Mouse (Mus musculus) bone marrow, adult 2 months (tissue): ENCODE results near the gene Gbe1. TPM values are rescaled to one million over a fixed set of nuclear protein-coding genes. Genes with fewer than 3 reads are reported as not detected.

Experiments
- H3K27ac ChIP-seq: fragments of 200-500 bp; 2 replicates; pipeline ENCODE4 v1.5.1; 2012; ENCODE audit warnings: low read depth, mild to moderate bottlenecking, control low read depth, inconsistent platforms, low read length; ENCODE audit not compliant: control insufficient read depth, poor library complexity, insufficient read depth
- H3K4me1 ChIP-seq: fragments of 200-500 bp; 2 replicates; pipeline ENCODE4 v1.6.1; 2011; ENCODE audit warnings: low read length; ENCODE audit not compliant: control insufficient read depth, insufficient read depth
- H3K4me3 ChIP-seq: fragments of 200-500 bp; replicated peaks from 2 replicates; pipeline ENCODE3; 2011; ENCODE audit warnings: mild to moderate bottlenecking, low read depth, low read length, control low read depth; ENCODE audit not compliant: control insufficient read depth
- CTCF ChIP-seq: fragments of 200-500 bp; IDR thresholded peaks from 2 replicates; pipeline ENCODE4 v1.5.1; 2011; ENCODE audit warnings: low read length, control low read depth; ENCODE audit not compliant: control insufficient read depth, insufficient read depth
- POLR2A ChIP-seq: fragments of 200-500 bp; IDR thresholded peaks from 2 replicates; pipeline ENCODE4 v1.6.1; 2011; ENCODE audit warnings: low read depth, mild to moderate bottlenecking, control low read depth, low read length, borderline replicate concordance; ENCODE audit not compliant: control insufficient read depth
- WGBS: fragments of 180-500 bp; shearing (Covaris S2); methylation state at CpG from one replicate; pipeline ENCODE4 v1.1.7; 2018; 5-methylcytosine and 5-hydroxymethylcytosine counted together
- polyA plus RNA-seq: library from polyadenylated mRNA; stranded (reverse); fragments of >200 nt; gene quantifications from 2 replicates; pipeline ENCODE4 v1.2.4, GENCODE M21; 2011; ENCODE audit warnings: low replicate concordance; ENCODE audit not compliant: missing spikeins, insufficient read depth, insufficient read length

The Gbe1 gene
- polyA plus RNA-seq, 1 experiment, result 3.9 TPM

DNA sequence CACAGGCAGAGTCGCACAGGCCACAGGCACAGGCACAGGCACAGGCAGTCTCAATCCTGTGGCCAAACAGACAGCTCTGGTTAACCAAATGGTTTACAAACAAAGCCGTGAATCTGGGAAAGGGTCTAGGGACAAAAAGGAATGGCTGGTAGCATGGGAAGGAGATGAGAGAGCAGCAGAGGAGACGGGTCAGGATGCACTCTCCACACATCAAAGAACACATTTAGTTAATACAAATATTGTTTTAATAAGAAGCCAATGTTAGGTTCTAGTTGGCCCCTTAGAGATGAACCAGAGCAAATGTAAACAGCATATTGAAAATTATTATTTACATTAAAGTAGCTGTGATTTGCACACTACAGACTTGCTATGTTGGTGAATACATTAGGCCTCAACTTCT lies 166.7 kb downstream of the Gbe1 start:
- 77% methylated on average over 3 of the region's 3 CpGs for WGBS
- TF ChIP-seq POLR2A, result no peak
- TF ChIP-seq CTCF, result no peak
- Histone ChIP-seq H3K4me3 (no peak overlapping the region), H3K4me1 (no peaks in the 10 kb centered on the region), H3K27ac (no peak overlapping the region)

DNA sequence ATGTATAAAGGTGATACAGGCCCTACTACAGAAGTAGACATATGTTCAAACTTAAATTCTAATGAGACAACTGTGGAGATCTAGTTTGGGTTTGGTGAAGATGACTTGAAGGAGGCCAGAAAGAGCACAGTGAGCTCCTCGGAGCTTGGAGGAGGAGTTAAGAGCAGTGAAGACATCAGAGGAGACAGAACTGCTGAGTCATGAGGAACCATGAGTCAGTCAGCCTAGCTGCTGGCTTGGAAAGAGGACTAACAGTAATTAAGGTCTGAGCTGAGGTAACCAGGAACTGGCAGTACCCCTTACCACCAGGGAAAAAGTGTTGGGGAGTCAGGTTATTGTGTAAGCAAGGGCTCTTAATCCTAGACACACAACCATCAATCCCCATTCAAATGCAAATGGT lies 192.7 kb downstream of the Gbe1 start:
- no peaks in the 10 kb centered on the region for H3K4me1 ChIP-seq
- H3K4me3 ChIP-seq, result no peak overlapping the region
- no peak for TF ChIP-seq POLR2A
- TF ChIP-seq CTCF, result no peak
- H3K27ac ChIP-seq, result no peak overlapping the region
- WGBS, result 9% methylated on average over 1 of the region's 1 CpGs

DNA sequence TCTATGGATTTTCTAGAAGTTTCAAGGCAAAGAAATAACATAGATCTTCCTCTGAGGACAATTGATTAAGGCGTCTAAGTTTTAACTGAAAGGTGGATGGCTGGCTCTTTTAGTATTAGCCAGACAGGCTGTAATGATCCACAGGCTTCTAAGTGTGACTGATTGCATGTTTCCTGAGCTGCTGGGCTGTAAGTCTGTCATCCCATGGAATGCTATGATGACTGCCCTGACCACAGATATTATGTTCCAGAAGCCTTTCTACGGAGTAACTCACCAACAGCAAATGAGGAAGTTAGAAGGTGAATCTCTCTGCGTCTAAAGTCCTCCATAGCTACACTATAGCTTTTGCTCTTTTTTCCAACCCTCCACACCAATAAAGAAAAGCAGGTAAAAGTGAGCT lies 197.2 kb downstream of the Gbe1 start:
- WGBS, result 63% methylated on average over 3 of the region's 3 CpGs
- Histone ChIP-seq H3K27ac (no peak overlapping the region), H3K4me1 (no peaks in the 10 kb centered on the region), H3K4me3 (no peak overlapping the region)
- TF ChIP-seq POLR2A (no peak), CTCF (no peak)

DNA sequence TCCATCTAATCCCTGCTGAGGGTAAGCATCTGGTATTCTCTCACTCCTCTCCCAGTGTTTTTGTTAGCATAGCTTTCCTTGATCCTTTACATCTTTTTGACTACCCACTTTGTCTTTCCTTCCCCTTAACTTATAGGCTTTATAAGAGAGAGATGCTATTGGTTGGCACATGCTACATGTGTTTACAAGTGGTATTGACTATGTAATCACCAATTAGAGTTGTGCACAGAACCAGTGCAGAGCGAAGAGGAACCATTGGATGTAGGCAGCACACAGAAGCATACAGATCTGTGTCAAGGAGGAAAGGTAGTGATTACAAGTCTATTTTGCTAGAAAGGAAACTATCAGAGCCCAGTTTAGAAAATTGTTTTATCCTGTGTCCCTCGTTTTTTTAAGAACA lies 209.1 kb downstream of the Gbe1 start:
- Histone ChIP-seq H3K27ac (no peak overlapping the region), H3K4me1 (no peaks in the 10 kb centered on the region), H3K4me3 (no peak overlapping the region)
- TF ChIP-seq POLR2A, result no peak
- TF ChIP-seq CTCF, result no peak
- 81% methylated on average over 2 of the region's 2 CpGs for WGBS

DNA sequence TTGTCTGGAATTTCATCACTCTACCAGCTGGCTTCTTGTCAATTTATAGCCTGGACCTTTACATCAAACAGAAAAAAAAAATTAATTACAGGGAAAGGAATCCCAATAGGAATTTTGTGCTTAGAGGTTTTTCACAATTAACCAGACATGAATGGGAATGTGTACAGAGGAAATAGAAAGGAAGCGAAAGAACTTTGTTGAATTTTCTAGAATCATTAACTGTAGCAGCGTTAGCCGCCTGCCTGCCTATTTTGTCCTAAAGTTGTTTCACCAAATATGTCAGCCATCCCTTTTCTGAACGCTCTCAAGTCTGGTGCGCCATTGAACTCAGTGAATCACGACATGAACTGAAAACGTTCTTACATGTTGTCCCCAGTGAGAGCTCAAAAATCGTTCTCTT lies 209.8 kb downstream of the Gbe1 start:
- Histone ChIP-seq H3K4me1 (no peaks in the 10 kb centered on the region), H3K4me3 (no peak overlapping the region), H3K27ac (no peak overlapping the region)
- TF ChIP-seq POLR2A, result no peak
- TF ChIP-seq CTCF, result no peak
- 84% methylated on average over 8 of the region's 8 CpGs for WGBS

DNA sequence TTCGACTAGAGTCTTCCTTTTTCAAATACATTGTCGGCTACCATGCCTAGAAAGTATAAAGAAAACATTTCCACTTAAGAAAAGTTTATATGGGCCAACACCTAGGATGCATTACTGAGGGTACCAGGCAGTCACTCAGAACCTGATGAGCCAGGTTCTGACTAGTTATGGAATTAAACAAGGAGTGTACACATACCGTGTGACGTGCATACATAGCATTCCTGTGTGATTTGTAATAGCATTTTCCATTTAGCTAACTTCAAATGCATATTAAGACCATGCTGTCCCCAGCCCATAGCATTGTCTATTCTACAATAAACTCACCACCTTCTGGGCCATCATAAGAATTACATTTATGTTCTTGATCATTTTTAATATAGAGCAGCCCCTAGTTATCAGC lies 210.5 kb downstream of the Gbe1 start:
- no peak for TF ChIP-seq CTCF
- TF ChIP-seq POLR2A, result no peak
- Histone ChIP-seq H3K27ac (no peak overlapping the region), H3K4me3 (no peak overlapping the region), H3K4me1 (no peaks in the 10 kb centered on the region)
- 87% methylated on average over 4 of the region's 4 CpGs for WGBS

DNA sequence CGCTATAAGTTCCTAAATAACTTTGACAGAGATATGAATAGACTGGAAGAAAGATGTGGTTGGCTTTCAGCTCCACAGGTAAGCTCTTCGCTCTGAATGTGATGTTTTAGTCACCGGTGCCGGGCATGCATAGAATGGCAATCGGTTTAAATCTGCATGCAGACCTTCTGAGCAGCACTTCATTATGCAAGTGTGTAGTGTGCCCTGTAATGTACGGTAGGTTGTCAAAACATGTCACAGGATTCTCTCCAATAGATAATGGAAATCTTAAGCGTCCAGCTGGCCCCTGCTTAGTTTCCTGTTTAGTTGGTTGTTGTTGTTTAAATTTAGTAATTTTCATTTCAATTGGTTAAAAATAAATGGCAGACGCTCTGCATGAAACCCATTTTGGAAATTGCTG lies 213.5 kb downstream of the Gbe1 start:
- 90% methylated on average over 8 of the region's 8 CpGs for WGBS
- no peaks in the 10 kb centered on the region for H3K4me1 ChIP-seq
- TF ChIP-seq POLR2A (no peak), CTCF (no peak)
- H3K4me3 ChIP-seq, result no peak overlapping the region
- no peak overlapping the region for H3K27ac ChIP-seq

DNA sequence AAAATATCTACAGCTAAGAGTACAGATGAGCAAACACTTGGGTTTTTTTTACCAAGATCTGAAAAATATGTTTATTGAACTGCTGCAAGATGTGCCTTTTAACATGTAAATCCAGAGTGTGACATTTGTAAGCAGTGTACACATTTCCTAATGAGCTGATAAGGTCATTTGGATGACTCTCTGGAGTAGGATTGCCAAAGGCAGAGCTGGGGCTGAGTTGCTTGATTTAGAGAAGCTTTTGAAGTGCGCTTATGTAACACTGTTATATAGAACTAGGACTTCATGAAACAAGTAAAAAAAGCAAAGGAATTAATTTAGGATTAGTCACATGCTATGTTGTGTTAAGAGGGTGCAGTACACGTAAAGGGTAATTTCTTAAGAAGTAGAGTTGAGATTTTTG lies 221.5 kb downstream of the Gbe1 start:
- Histone ChIP-seq H3K4me1 (no peaks in the 10 kb centered on the region), H3K27ac (no peak overlapping the region), H3K4me3 (no peak overlapping the region)
- 80% methylated on average over 2 of the region's 2 CpGs for WGBS
- TF ChIP-seq POLR2A (no peak), CTCF (no peak)

DNA sequence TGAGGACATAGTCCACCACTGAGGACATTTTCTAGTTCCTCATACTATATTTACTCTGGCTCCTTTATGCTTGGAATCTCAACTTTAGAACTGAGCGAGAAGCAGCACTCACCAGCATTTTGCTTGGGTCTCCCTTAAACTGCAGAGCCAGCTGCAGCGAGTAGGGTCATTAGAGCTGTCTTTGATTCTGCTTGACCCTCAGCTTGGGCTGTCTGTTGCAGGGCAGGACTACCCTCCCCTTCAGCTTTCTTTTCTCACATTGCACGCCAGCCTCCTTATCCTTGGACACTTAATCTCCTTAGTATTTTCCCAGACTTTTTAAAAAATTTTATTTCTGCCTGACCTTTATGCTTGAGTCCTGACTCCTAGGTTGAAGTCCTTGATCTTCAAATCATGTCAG lies 237.1 kb downstream of the Gbe1 start:
- no peak overlapping the region for H3K4me3 ChIP-seq
- no peaks in the 10 kb centered on the region for H3K4me1 ChIP-seq
- no peak for TF ChIP-seq CTCF
- no peak for TF ChIP-seq POLR2A
- H3K27ac ChIP-seq, result no peak overlapping the region
- 83% methylated on average over 3 of the region's 3 CpGs for WGBS
